Mouse (Mus musculus): ENCODE data around the gene Gm21762. TPM values are rescaled to one million over a fixed set of nuclear protein-coding genes. Genes with fewer than 3 reads are reported as not detected.
"Not testable (repeated sequence)": the region's sequence is repeated elsewhere in the genome, so short reads cannot be mapped to it uniquely, and the experiment has no call there.

The Gm21762 gene
- total RNA-seq (2014; rRNA removed): not detected in 2 replicates
- polyA plus RNA-seq (2015; fragmentation: Nextera tagmentation; extraction: Ambion mirVana): not detected in 2 replicates

GRCm38 (mm10) chr13:120215847-120216246 is at the start of gene Gm21762:
Gene Gm21762, minus strand, starts transcription at chr13:120215947.
- not testable (repeated sequence) for H3K9me3 ChIP-seq (ENCODE audit: low read length); DNase-seq; H3K4me2 ChIP-seq (ENCODE audit: low read depth); H3K4me1 ChIP-seq (ENCODE audit: insufficient read depth); H3K27me3 ChIP-seq (ENCODE audit: insufficient read depth, low read length); H3K27ac ChIP-seq (ENCODE audit: low read depth, low read length); H3K4me3 ChIP-seq (ENCODE audit: low read depth, low read length); ATAC-seq; H3K9ac ChIP-seq; H3K36me3 ChIP-seq (ENCODE audit: insufficient read depth)
- no CpG with 5 or more reads among the region's 2 CpGs for WGBS

GRCm38 (mm10) chr13:120262870-120263269 is 47.1 kb upstream of the Gm21762 start, which contains the start of gene AF067061:
Gene AF067061, plus strand, starts transcription at chr13:120263114.
- WGBS: 88% methylated on average over 2 of the region's 2 CpGs
- not testable (repeated sequence) for H3K36me3 ChIP-seq (ENCODE audit: insufficient read depth); H3K4me1 ChIP-seq (ENCODE audit: insufficient read depth); DNase-seq; H3K27me3 ChIP-seq (ENCODE audit: insufficient read depth, low read length); ATAC-seq; H3K4me2 ChIP-seq (ENCODE audit: low read depth); H3K27ac ChIP-seq (ENCODE audit: low read depth, low read length); H3K9me3 ChIP-seq (ENCODE audit: low read length); H3K4me3 ChIP-seq (ENCODE audit: low read depth, low read length); H3K9ac ChIP-seq

DNA sequence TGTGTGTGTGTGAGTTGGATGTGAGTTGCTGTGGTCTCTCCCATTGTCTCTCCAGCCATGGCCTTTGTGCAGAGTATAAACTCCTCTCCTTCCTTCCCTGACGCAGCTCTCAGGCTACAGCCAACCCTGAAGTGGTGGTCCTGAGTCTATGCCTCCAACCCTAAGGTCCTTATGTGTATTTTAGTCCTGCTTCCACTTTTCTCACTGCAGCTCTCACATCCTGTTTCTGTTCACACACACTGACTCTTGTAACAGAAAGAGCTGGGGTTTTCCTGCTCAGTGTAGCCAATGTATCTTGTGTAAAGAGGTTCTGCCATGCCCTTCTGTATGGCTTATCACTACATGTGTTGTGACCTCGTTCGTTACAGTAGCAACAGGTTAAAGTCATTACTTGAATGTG is 44.0 kb upstream of the Gm21762 start:
- 70% methylated on average over 3 of the region's 3 CpGs for WGBS
- not testable (repeated sequence) for H3K4me3 ChIP-seq (ENCODE audit: low read depth, low read length); H3K9me3 ChIP-seq (ENCODE audit: low read length); H3K4me1 ChIP-seq (ENCODE audit: insufficient read depth); H3K27me3 ChIP-seq (ENCODE audit: insufficient read depth, low read length); H3K9ac ChIP-seq; H3K27ac ChIP-seq (ENCODE audit: low read depth, low read length); H3K36me3 ChIP-seq (ENCODE audit: insufficient read depth); H3K4me2 ChIP-seq (ENCODE audit: low read depth); DNase-seq; ATAC-seq

GRCm38 (mm10) chr13:120258817-120259658 is 43.3 kb upstream of the Gm21762 start:
- not testable (repeated sequence) for H3K4me2 ChIP-seq (ENCODE audit: low read depth); DNase-seq; ATAC-seq; H3K36me3 ChIP-seq (ENCODE audit: insufficient read depth); H3K4me3 ChIP-seq (ENCODE audit: low read depth, low read length); H3K27ac ChIP-seq (ENCODE audit: low read depth, low read length); H3K27me3 ChIP-seq (ENCODE audit: insufficient read depth, low read length); H3K9me3 ChIP-seq (ENCODE audit: low read length); H3K4me1 ChIP-seq (ENCODE audit: insufficient read depth); H3K9ac ChIP-seq
- WGBS: 90% methylated on average over 3 of the region's 3 CpGs

GRCm38 (mm10) chr13:120251208-120251924 is 35.6 kb upstream of the Gm21762 start:
- H3K36me3 ChIP-seq (ENCODE audit: insufficient read depth); H3K27ac ChIP-seq (ENCODE audit: low read depth, low read length); ATAC-seq; H3K4me1 ChIP-seq (ENCODE audit: insufficient read depth); H3K4me2 ChIP-seq (ENCODE audit: low read depth); H3K27me3 ChIP-seq (ENCODE audit: insufficient read depth, low read length); H3K4me3 ChIP-seq (ENCODE audit: low read depth, low read length); H3K9me3 ChIP-seq (ENCODE audit: low read length); DNase-seq; H3K9ac ChIP-seq: not testable (repeated sequence)
- 88% methylated on average over 2 of the region's 3 CpGs for WGBS

GRCm38 (mm10) chr13:120238811-120239210 is 23.1 kb upstream of the Gm21762 start, which contains the start of gene Gm21731:
Gene Gm21731, plus strand, starts transcription at chr13:120239111.
- not testable (repeated sequence) for H3K4me2 ChIP-seq (ENCODE audit: low read depth); H3K36me3 ChIP-seq (ENCODE audit: insufficient read depth); H3K4me1 ChIP-seq (ENCODE audit: insufficient read depth); H3K27me3 ChIP-seq (ENCODE audit: insufficient read depth, low read length); DNase-seq; H3K4me3 ChIP-seq (ENCODE audit: low read depth, low read length); H3K9ac ChIP-seq; ATAC-seq; H3K9me3 ChIP-seq (ENCODE audit: low read length); H3K27ac ChIP-seq (ENCODE audit: low read depth, low read length)

DNA sequence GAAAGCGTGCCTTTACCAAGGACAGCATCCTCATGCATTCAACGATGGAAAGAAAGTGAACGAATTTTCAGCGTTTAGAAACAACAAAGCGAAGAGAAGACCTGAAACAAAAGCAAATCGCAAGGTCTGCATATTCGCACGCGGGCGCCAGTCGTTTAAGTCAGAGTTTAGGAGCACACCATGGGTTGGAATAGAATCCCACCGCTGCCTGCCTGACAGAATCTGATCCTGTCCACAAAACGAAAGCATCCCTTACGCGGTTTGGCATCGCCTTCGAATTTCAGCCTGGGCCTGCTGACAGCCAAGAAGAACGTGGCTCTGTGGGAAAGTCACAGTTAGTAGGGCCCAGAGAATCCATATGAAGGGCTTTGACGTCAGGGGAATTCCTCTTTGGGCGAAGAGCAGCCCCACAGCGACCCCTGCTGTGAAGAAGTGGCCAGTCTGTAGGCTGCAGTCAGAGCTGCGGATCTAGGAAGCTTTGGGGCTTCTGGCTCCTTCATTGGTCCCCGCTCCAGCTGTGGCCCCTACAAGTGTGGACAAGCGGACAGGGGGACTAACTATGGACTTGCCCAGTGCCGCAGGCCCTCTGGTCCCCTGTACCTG is 16.8 kb upstream of the Gm21762 start:
- H3K36me3 ChIP-seq (ENCODE audit: insufficient read depth); H3K4me3 ChIP-seq (ENCODE audit: low read depth, low read length); DNase-seq; H3K4me1 ChIP-seq (ENCODE audit: insufficient read depth); ATAC-seq; H3K27me3 ChIP-seq (ENCODE audit: insufficient read depth, low read length); H3K4me2 ChIP-seq (ENCODE audit: low read depth); H3K9me3 ChIP-seq (ENCODE audit: low read length); H3K9ac ChIP-seq; H3K27ac ChIP-seq (ENCODE audit: low read depth, low read length): not testable (repeated sequence)
- 73% methylated on average over 13 of the region's 25 CpGs for WGBS

GRCm38 (mm10) chr13:120231798-120232197 is 16.1 kb upstream of the Gm21762 start:
- 96% methylated on average over 16 of the region's 17 CpGs for WGBS
- ATAC-seq: peak; percentile 32; the same call in 1 of the 2 replicates

DNA sequence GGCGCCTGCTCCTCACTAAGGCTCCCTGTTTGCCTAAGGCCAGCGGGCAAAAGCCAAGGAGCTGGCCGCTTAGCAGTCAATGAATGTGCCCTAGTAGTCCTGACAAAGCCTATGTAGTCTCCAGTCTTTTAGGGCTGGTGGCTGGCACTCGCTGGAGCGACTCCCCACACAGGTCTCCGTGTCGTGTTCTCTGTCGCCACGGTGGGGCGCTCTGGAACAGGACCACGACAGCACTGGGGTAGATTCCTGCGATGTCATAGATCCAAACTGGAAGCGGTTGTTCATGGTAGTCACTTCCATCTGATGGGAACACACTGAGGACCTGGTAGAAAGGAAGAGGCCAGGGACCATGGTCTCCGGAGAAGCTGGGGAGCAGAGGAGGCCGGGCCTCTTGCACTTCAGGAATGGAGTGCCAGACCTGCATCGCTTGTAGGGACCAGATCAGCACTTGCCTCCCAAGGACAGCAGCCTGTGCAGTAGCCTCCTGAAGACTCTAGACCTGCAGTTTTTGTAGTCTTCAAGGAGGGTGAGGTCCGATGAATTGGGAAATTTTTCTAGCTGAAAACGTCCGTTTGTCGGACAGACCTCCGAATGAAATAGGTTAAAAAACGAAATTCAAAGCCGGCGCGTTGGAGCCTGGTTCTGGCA is 7.4 kb upstream of the Gm21762 start:
- not testable (repeated sequence) for H3K9me3 ChIP-seq (ENCODE audit: low read length); H3K9ac ChIP-seq; H3K4me3 ChIP-seq (ENCODE audit: low read depth, low read length); H3K36me3 ChIP-seq (ENCODE audit: insufficient read depth); H3K27ac ChIP-seq (ENCODE audit: low read depth, low read length); ATAC-seq; H3K4me2 ChIP-seq (ENCODE audit: low read depth); H3K27me3 ChIP-seq (ENCODE audit: insufficient read depth, low read length); H3K4me1 ChIP-seq (ENCODE audit: insufficient read depth); DNase-seq
- 94% methylated on average over 16 of the region's 25 CpGs for WGBS

More at GRCm38 (mm10) chr13:120231798-120232197, 16.1 kb upstream of the Gm21762 start:
- not testable (repeated sequence) for DNase-seq; H3K9me3 ChIP-seq (ENCODE audit: low read length); H3K4me1 ChIP-seq (ENCODE audit: insufficient read depth); H3K9ac ChIP-seq; H3K36me3 ChIP-seq (ENCODE audit: insufficient read depth); H3K4me3 ChIP-seq (ENCODE audit: low read depth, low read length); H3K27me3 ChIP-seq (ENCODE audit: insufficient read depth, low read length); H3K4me2 ChIP-seq (ENCODE audit: low read depth); H3K27ac ChIP-seq (ENCODE audit: low read depth, low read length)
